Mouse (Mus musculus): Measurements from ENCODE around the gene Zscan2.

Gene Zscan2

GRCm38 (mm10) chr7:80860729-80861274, at the start of gene Zscan2:
Gene Zscan2 (plus strand): TSS chr7:80860920.
- DNase-seq (ENCODE audit: low read depth, low spot score), result peak; percentile 90

GRCm38 (mm10) chr7:80813397-80813796, 47.3 kb upstream of the Zscan2 start:
- DNase-seq (ENCODE audit: low read depth, low spot score), result no peak

DNA sequence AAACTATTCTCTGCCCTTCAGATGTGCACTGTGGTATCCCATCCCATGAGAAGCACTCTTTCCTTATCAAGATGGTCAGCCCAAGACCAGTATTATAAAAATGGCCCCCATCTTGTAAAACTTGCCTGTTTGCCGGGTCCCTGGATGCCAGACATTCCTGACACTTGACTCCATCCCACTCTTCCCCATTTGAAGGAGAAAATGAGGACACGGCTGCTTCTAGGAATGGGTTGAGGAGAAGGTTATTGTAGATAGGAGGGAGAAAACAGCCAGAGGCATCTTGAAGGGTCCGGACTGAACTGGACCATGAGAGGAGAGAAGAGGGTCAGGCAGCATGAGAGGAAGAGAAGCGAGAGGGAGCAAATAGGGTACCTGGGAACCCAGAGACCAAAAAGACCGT, 44.1 kb upstream of the Zscan2 start:
- DNase-seq (ENCODE audit: low read depth, low spot score), result no peak

DNA sequence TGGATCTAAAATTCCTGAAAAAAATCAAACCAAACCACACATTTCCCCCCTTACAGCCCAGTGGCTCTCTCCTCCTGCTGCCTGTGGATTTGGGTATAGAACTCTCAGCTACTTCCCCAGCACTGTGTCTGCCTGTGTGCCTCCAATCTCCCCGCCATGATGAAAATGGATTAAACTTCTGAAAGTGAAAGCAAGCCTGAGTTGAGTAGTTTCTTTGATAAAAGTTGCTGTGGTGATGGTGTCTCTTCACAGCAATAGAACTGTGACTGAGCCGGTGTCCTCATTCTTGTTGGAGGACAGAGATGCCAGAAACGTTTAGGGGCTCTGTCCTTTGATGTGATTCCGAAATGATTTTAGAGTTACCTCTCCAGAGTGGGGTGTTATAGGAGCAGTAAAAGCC, 39.9 kb upstream of the Zscan2 start:
- no peak for DNase-seq (ENCODE audit: low read depth, low spot score)

GRCm38 (mm10) chr7:80823267-80823666, 37.5 kb upstream of the Zscan2 start:
- no peak for DNase-seq (ENCODE audit: low read depth, low spot score)

- no peak for DNase-seq (ENCODE audit: low read depth, low spot score)
These were observed 36.6 kb upstream of the Zscan2 start for GRCm38 (mm10) chr7:80823875-80824682.

DNA sequence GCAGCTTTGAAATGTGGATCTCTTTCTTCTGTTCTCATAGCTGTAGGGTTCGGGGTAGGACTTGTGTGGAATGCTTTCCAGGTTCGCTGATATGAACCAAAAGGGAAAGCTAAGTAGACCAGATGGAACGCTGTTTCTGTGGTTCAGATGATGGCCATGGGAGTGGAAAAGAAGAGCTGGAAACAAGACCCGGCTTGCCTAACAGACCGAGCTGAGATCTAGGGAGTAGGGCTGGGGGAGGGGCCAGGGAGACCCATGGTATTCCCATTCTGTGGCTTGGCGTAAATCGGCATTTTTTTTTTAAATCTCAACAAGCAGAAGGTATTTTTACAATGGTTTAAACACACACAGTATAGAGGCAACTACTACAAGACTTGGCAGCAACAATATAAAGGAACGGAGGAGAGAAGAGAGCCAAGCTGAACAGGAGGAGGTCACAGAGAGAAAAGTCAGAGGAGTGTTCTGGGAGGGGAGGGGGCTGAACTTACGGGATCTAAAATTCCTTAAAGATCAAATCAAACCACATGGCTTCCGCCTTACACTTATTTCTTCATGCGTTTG, 34.8 kb upstream of the Zscan2 start, which contains the start of gene Iqgap1:
Gene Iqgap1 (minus strand): TSS at position 132 of the 561 bp plus-strand sequence.
- no peak for DNase-seq (ENCODE audit: low read depth, low spot score)

DNA sequence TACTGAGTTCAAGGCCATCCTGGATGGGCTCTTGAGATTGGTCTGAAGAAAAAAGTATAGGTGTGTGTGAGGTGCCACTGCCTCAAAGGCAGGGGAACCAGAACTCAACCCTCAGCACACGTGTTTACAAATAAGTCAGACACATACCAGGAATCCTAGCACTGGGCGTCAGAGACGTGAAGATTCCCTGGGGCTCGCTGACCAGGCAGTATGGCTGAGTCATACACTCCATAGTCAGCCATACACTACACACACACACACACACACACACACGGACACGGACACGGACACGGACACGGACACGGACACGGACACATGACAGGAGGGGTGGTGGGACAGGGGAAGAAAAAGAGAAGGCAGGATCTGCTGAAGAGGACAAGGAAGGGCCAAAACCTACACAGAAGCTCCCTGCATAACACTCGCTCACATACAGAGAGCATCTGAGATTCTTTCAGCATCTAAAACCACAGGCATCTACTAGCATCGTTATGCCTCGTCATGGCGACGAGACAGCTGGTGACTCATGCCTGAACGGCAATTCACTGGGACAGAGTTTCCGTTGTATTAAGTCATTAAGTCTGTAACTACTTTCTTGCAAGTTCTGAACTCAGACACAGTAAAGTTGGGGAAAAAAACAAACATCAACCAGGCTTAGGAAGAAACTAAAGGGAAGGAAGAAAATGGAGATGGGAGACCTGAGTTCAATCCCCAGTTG, 32.4 kb upstream of the Zscan2 start:
- DNase-seq (ENCODE audit: low read depth, low spot score), result no peak

GRCm38 (mm10) chr7:80830193-80830803, 30.4 kb upstream of the Zscan2 start:
- DNase-seq (ENCODE audit: low read depth, low spot score), result no peak

DNA sequence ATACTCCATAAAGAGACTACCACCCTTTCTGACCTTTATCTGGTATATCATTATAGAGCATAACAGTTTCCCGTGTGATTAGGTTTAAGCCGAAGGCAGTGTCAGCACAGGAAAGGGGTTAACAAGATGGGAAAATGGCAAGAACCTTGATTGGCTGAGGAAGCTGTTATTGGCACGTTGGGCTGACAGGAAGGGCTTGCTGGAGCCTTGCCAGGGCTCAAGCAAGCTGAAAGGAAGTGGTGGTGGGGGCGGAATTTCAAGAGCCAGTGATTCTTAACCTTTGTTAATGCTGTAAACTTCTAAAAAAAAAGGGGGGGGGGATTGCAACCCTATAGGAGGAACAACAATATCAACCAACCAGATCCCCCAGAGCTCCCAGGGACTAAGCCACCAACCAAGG, 28.5 kb upstream of the Zscan2 start:
- no peak for DNase-seq (ENCODE audit: low read depth, low spot score)

- peak; percentile 24 for DNase-seq (ENCODE audit: low read depth, low spot score)
These were observed 27.6 kb upstream of the Zscan2 start for GRCm38 (mm10) chr7:80832996-80833650.

- DNase-seq (ENCODE audit: low read depth, low spot score), result no peak
These were observed 26.8 kb upstream of the Zscan2 start for GRCm38 (mm10) chr7:80833651-80834532.

DNA sequence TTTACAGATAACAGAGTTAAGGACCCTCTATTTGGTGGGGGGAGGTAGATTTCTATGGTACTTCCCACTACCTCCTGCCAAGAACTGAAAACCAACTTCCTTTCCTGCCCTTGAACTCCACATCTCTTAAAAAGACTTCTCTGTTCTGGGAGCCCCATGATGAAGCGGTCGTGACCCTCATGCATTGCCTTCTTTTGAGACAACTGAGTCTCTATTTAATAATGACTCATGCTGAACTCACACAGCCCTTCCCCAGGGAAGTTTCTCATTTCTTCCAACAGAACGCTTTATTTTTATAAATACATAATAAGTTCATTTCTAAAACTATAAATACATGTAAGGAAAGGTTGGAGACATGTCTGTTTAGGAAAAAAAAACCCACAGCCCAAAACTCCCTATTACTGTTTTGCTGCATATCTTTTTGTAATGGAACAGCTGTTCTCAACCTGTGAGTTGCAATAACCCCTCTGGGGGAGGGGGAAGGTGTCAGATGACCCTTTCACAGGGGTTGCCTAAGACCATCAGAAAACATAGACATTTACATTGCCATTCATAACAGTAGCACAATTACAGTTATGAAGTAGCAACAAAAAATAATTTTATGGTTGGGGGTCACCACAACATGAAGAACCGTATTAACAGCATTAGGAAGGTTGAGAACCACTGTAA, 24.6 kb upstream of the Zscan2 start:
- DNase-seq (ENCODE audit: low read depth, low spot score), result no peak

GRCm38 (mm10) chr7:80837736-80838135, 23.0 kb upstream of the Zscan2 start:
- DNase-seq (ENCODE audit: low read depth, low spot score), result no peak

GRCm38 (mm10) chr7:80838247-80838646, 22.5 kb upstream of the Zscan2 start:
- DNase-seq (ENCODE audit: low read depth, low spot score), result no peak

DNA sequence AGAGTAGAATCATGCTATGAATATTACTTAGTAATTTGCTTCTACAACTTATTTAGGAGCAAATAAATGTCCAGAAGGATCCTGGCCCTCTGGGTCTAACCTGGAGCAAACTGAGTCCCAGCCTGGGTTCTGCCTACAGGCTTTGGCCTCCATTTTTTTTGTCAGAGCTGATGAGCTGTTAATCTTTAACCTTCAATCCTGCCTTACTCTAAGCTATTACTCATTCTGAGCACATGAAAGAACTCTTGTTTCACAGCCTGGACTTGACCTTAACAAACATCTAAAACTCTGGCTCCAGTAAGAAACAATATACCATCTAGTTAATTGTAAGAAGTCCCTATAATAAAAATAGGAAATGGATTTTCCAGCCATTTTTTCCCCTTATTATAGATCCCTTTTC, 21.0 kb upstream of the Zscan2 start:
- no peak for DNase-seq (ENCODE audit: low read depth, low spot score)

DNA sequence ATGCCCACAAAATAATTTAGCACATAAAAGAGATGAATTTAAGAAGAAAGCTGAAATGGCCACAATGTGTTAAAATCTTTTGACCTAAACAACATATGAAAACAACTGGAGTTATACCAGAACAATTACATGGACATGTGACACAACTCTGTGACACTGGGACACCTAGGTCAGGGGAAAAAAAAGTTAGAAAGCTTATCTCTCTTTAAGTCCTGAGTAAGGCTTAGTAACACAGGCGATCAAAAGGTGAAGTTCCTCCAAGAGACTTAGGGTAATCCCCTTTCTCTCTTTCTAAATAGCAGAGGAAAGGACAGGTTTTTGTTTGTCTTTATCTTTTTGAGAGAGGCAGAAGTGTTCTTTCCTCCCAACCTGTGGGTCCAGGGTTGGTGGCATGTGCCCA, 20.5 kb upstream of the Zscan2 start:
- DNase-seq (ENCODE audit: low read depth, low spot score), result no peak

- no peak for DNase-seq (ENCODE audit: low read depth, low spot score)
These were observed 19.8 kb upstream of the Zscan2 start for GRCm38 (mm10) chr7:80840937-80841336.

DNA sequence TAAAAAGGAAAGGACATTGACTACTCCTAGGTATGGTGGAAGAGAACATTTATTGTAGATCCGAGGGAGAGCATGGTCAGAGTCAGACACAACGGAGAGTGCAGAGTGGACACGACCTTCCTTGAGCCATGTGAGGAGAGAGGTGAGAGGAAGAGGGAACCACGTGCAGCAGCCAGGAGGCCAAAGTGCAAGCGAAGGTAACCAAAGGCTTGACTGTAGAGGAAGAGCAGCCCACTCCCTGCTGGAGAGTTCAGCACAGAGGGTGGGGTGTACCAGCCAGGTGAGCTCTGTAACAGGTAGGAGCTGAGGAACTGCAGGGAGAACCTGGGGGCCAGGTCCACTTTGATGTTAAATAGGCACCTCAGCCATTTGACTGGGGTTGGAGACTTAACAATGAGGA, 18.6 kb upstream of the Zscan2 start:
- no peak for DNase-seq (ENCODE audit: low read depth, low spot score)

- DNase-seq (ENCODE audit: low read depth, low spot score), result no peak
These were observed 17.5 kb upstream of the Zscan2 start for GRCm38 (mm10) chr7:80843176-80843575.
